Comparison of ENCODE assay signal across 12 mouse cellular contexts in genomic region chr12:89041429-89042107, GRCm38 (mm10).
DNase-seq lines count a peak whose midpoint lies in the region; ATAC-seq lines count a peak whose summit lies in the region.
"Had no signal": no experiment of that assay in that cellular context is flagged by ENCODE, and none has a peak within 500 bp of the region (broad histone marks: within the 10 kb centered on the region; RNA-seq: fewer than 3 reads in every experiment).

No protein-coding gene starts in this region.

- H3K27ac ChIP-seq in hindbrain, embryonic 11.5 days (ENCODE audit: low read depth, low read length), result peak overlapping the region; percentile 71
- peak overlapping the region; percentile 15 for H3K27ac ChIP-seq in neural tube, embryonic 13.5 days (replicated peaks)
- H3K27ac ChIP-seq: left cerebral cortex, adult 2 months; liver, embryonic 13.5 days had no signal

- no peak overlapping the region for H3K9ac ChIP-seq in hindbrain, embryonic 11.5 days (ENCODE audit: low read depth, low read length)
- no peak overlapping the region for H3K9ac ChIP-seq in neural tube, embryonic 13.5 days
- H3K9ac ChIP-seq: liver, embryonic 13.5 days had no signal

- H3K4me2 ChIP-seq in hindbrain, embryonic 11.5 days (replicated peaks; ENCODE audit: low read depth, low read length), result no peak overlapping the region
- H3K4me2 ChIP-seq in neural tube, embryonic 13.5 days, result no peak overlapping the region
- H3K4me2 ChIP-seq: liver, embryonic 13.5 days had no signal

- peak; percentile 93 for ATAC-seq in hindbrain, embryonic 11.5 days (ENCODE audit: low FRiP score)
- ATAC-seq in neural tube, embryonic 13.5 days (ENCODE audit: low read depth), result peak; percentile 67; the same call in 1 of the 2 replicates

- peak; percentile 13 for DNase-seq in lung, postnatal 10 days
- no peak for DNase-seq in lung, postnatal 25 days (ENCODE audit: low spot score)
- peak; percentile 53 to 72 for DNase-seq in cerebellum, postnatal 14 days
- peak; percentile 72 for DNase-seq in hindbrain, embryonic 11.5 days (ENCODE audit: low spot score)
- no peak for DNase-seq in layer of hippocampus, adult 9-10 months (ENCODE audit: low spot score)
- no peak for DNase-seq in adrenal gland, adult 8-10 months
- DNase-seq in yolk sac, embryonic 10.5 days (ENCODE audit: low spot score), result no peak
- DNase-seq: liver, embryonic 13.5 days; spleen, adult 18-20 months; thymus, postnatal 36 days had no signal

- no peaks in the 10 kb centered on the region for H3K27me3 ChIP-seq in hindbrain, embryonic 11.5 days (ENCODE audit: control insufficient read depth, insufficient read depth, low read length)
- H3K27me3 ChIP-seq in neural tube, embryonic 13.5 days, result no peaks in the 10 kb centered on the region
- H3K27me3 ChIP-seq: liver, embryonic 13.5 days had no signal

- H3K36me3 ChIP-seq in hindbrain, embryonic 11.5 days (ENCODE audit: control insufficient read depth, insufficient read depth, low read length), result no peaks in the 10 kb centered on the region
- no peaks in the 10 kb centered on the region for H3K36me3 ChIP-seq in neural tube, embryonic 13.5 days
- H3K36me3 ChIP-seq: liver, embryonic 13.5 days had no signal

- 52% methylated on average over 2 of the region's 2 CpGs for WGBS in hindbrain, embryonic 11.5 days
- 50% methylated on average over 2 of the region's 2 CpGs for WGBS in neural tube, embryonic 13.5 days

- no peaks in the 10 kb centered on the region for H3K9me3 ChIP-seq in hindbrain, embryonic 11.5 days (ENCODE audit: control insufficient read depth, low read length)
- no peaks in the 10 kb centered on the region for H3K9me3 ChIP-seq in neural tube, embryonic 13.5 days
- H3K9me3 ChIP-seq: liver, embryonic 13.5 days had no signal

- H3K4me3 ChIP-seq in hindbrain, embryonic 11.5 days (ENCODE audit: low read depth, low read length), result no peak overlapping the region
- H3K4me3 ChIP-seq in neural tube, embryonic 13.5 days, result no peak overlapping the region
- H3K4me3 ChIP-seq: left cerebral cortex, adult 2 months; liver, embryonic 13.5 days had no signal

- no peaks in the 10 kb centered on the region for H3K4me1 ChIP-seq in hindbrain, embryonic 11.5 days (replicated peaks; ENCODE audit: control insufficient read depth, insufficient read depth, low read length)
- peaks cover 2% of the 10 kb centered on the region; the same call in 1 of the 2 replicates for H3K4me1 ChIP-seq in neural tube, embryonic 13.5 days (replicated peaks)
- H3K4me1 ChIP-seq: liver, embryonic 13.5 days had no signal

Comparison
In these comparisons a context has a peak if more than half of its experiments do, and no peak if none do; other contexts are left out.
1. DNase-seq: peak in lung, postnatal 10 days (single experiment), cerebellum, postnatal 14 days (2 of 2) and hindbrain, embryonic 11.5 days (single experiment); none in lung, postnatal 25 days (single experiment), layer of hippocampus, adult 9-10 months (single experiment), adrenal gland, adult 8-10 months (single experiment) and yolk sac, embryonic 10.5 days (single experiment).